Mouse (Mus musculus) cerebellum, postnatal 10 days (tissue): ENCODE data around the gene Trim60.
"Not testable (repeated sequence)": the region's sequence is repeated elsewhere in the genome, so short reads cannot be mapped to it uniquely, and the experiment has no call there.

Source experiments
- DNase-seq, 2 experiments: peaks; one replicate each; pipeline ENCODE4 v3.0.0; 2021; ENCODE audit warnings: mixed read lengths in 2 of 2

Trim60 gene

GRCm38 (mm10) chr8:65018423-65018822 is at the start of gene Trim60, which contains the start of gene Trim61:
TSS of gene Trim60 (minus strand) at chr8:65018584.
TSS of gene Trim61 (minus strand) at chr8:65018523.
- DNase-seq = no peak

- DNase-seq = no peak
Measured at GRCm38 (mm10) chr8:65067694-65068472, 49.5 kb upstream of the Trim60 start.

- no peak for DNase-seq
Measured at GRCm38 (mm10) chr8:65067031-65067430, 48.6 kb upstream of the Trim60 start.

- DNase-seq = no peak
Measured at GRCm38 (mm10) chr8:65065622-65066021, 47.2 kb upstream of the Trim60 start.

GRCm38 (mm10) chr8:65064071-65064470 is 45.7 kb upstream of the Trim60 start:
- DNase-seq = no peak

GRCm38 (mm10) chr8:65062195-65062594 is 43.8 kb upstream of the Trim60 start:
- no peak for DNase-seq

DNA sequence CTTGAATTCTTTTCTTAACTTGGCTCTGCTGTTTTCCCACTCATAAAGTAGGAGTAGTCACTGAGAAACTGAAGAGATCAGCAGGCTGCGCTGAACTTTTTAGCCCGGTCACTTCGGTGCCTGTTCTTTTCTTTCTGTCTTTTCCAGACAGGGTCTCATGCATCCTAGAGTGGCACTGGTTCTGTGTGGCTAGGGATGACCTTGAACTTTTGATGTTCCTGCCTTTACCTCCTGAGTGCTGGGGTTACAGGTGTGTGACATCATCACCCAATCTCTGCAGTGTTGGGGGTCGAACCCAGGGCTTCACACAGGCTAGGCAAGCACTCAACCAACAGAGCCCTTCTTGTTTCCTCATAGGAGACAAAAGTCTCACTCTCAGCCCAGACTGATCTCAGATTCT is 38.3 kb upstream of the Trim60 start:
- DNase-seq = no peak

DNA sequence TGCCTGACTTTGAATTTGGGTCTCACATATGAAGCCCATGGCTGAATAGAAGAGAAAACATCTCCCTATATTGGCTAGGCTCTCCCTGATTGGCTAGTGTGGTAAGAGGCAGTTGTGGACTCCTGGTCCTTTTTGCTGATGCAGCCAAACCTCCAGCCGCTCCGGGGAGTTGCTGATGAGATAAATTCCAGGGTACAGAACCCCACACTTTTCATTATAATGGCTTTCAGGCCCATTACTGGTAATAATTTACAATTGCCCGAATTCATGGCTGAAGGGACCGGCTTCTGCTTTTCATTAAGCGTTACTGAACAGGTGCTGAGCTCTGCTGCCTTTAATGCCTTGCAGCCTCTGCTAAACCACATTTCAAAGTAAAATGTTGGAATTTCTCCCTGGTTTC is 35.6 kb upstream of the Trim60 start:
- DNase-seq = no peak

GRCm38 (mm10) chr8:65053554-65053953 is 35.2 kb upstream of the Trim60 start:
- DNase-seq = no peak

GRCm38 (mm10) chr8:65047801-65048200 is 29.4 kb upstream of the Trim60 start:
- no peak for DNase-seq

- no peak for DNase-seq
Measured at GRCm38 (mm10) chr8:65047193-65047592, 28.8 kb upstream of the Trim60 start.

- DNase-seq = no peak
Measured at GRCm38 (mm10) chr8:65046565-65046964, 28.2 kb upstream of the Trim60 start.

DNA sequence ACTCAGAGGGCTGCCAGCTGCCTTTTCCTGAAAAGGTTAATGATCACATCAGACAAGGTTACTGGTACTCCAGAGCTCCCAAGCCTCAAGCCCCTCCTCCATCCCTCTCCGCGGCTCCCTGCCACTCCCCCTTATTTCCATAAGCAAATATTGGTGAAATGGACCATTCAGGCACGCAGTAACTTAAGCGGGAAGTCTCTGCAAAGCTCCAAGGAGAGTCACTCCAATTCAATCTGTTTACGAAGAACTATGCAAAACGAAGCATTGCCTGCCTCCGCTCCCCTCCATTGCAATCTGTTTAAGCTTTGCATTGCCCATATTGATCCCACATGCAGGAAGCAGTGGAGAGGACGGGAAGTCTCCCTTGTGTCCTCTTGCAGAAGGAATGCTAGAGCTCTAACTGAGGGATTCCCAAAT is 18.7 kb upstream of the Trim60 start, which contains the start of gene Apela:
TSS of gene Apela (minus strand) at position 220 of the 417 bp plus-strand sequence.
- peak; percentile 25 to 27 for DNase-seq

- DNase-seq = no peak
Measured at GRCm38 (mm10) chr8:65034136-65034535, 15.8 kb upstream of the Trim60 start.

DNA sequence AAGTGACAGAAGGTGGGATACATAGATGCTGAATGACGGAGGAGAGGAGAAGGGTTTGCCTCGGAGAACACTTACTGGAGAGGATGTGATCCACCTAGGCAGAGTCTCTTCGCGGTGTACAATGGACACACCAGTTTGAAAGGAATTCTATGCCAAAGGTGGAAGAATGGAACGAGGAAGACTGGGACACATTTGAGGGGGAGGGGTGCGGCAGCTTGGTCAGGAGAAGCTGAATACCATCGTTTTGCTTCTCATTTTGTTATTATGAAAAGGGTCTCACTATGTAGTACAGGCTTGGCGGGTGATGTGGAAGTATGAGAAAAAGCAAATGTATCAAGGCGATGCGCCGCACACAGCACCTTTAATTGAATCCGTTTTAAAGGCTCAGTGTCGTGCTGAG is 14.7 kb upstream of the Trim60 start:
- no peak for DNase-seq

- no peak for DNase-seq
Measured at GRCm38 (mm10) chr8:65032107-65032506, 13.7 kb upstream of the Trim60 start.

- no peak for DNase-seq
Measured at GRCm38 (mm10) chr8:65030735-65031485, 12.5 kb upstream of the Trim60 start.

DNA sequence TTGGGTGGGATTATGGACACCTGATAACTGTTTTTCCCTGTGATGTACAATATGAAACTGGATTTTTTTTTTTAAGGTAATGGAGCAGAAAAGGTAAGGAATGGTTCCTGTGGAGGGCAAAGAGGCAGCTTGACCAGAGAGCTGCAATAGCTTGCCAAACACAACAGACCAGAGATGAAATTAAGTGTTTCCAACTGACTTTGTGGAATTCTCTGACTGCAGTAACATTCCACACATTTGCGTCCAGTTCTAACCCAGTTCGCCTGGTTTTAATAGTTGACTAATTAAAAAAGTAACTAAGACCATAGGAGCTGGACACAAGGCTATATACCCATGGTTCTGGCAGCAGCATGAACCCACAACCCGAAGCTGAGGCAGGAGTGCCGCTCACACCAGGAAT is 11.4 kb upstream of the Trim60 start:
- DNase-seq = no peak

DNA sequence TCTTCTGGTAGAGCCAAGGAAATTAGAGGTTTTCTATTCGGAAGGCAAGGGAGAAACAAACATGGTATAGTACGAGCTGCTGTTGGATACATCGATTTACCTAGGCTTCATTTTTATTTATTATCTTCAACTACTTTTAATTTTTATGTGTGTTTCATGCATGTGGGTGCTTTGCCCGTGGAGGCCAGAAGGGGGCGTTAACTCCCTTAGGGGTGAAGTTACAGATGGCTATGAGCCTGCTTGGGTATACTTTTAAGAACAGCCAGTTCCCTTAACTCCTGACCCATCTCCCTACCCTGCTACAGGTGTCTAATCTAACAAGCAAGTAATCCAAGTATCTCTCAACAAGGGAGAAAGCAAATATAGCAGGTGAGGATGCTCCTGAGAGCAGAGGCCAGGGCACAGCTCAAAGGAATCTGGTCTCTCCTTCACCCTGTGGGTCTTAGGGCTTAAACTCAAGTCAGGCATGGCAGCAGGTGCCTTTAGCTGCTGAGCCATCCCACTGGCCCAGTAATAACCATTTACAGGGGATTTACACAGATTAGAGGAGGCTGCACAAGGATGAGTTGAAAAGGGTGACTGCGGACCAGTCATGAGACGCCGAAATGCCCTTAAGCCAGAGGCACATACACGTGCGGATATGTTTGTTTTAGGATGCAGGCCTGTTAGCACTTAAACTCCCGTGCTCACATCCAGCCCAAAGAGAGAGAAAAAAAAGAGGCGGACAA is 10.7 kb upstream of the Trim60 start:
- DNase-seq = no peak

- peak; percentile 82 to 85 for DNase-seq
Measured at GRCm38 (mm10) chr8:65022485-65022884, 4.1 kb upstream of the Trim60 start.

DNA sequence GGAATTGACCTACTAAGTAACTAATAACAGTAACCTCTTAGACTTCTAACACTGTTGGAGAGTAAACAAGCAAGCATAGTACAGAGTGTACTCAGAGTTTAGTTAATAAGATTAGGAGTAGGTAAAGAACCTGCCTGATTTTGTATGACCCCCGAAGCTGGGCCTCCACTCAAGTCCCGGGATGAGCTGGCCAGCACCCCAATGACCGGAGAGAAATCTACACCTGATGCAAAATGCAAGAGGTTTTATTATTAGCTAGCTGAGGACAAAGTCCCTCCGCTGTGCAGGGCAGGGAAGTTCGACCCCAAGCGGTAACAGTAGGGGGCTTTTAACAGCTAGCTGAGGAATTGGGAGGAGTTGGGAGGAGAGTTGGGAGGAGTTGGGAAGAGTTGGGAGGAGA is 10.8 kb downstream of the Trim60 start:
- DNase-seq = not testable (repeated sequence)

DNA sequence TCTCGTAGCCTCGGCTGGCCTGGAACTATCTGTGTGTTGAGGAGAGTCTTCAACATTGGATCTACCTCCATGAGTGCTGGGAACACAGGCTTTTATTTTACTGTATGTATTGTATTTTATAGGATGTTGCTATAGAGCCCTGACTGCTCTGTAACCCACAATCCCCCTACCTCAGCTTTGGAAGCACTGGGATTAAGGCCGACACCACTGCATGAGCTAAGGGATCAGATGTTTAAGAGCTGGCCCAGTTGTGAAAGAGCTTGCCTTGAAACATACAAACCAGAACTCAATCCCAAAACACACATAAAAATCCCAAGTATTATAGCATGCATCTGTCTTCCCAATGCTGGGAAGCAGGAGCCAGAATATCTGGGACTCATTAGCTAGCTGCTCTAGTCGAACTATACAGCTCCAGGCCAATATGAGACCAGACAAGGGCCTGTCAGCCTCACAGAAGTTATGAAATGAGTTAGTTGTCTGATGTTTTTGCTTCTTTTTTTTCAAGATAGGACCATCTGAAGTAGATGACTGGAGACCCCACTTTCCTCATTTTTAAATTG is 19.5 kb downstream of the Trim60 start:
- DNase-seq = no peak

DNA sequence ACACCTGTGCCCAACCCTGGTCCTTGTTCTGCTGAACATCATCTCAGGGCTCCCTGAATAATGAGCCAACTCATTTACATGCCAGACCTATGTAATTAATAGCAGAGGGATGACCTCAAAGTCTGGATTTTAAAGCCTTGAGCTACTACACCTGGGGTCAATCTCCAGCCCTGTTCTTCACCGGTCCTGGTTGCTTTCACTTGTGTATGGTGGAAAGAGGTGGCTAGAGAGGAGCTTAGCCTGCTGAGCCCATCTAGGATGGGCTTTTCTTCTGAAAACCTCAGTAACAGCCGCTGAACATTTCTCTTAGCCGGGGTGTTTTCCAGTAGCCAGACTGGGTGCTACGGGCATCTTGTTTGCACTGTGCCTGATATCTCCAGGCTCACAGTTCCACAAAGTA is 30.7 kb downstream of the Trim60 start, which contains the start of gene Trim75:
TSS of gene Trim75 (minus strand) at position 101 of the 400 bp plus-strand sequence.
- no peak for DNase-seq
